Mouse (Mus musculus) naive thymus-derived CD4-positive, alpha-beta T cell, adult 2 months (primary cell): ENCODE results near the gene Comtd1.

Experiments
- DNase-seq: peaks from one replicate; pipeline ENCODE4 v3.0.0-alpha.2; 2011; ENCODE audit warnings: low read depth

Gene Comtd1

DNA sequence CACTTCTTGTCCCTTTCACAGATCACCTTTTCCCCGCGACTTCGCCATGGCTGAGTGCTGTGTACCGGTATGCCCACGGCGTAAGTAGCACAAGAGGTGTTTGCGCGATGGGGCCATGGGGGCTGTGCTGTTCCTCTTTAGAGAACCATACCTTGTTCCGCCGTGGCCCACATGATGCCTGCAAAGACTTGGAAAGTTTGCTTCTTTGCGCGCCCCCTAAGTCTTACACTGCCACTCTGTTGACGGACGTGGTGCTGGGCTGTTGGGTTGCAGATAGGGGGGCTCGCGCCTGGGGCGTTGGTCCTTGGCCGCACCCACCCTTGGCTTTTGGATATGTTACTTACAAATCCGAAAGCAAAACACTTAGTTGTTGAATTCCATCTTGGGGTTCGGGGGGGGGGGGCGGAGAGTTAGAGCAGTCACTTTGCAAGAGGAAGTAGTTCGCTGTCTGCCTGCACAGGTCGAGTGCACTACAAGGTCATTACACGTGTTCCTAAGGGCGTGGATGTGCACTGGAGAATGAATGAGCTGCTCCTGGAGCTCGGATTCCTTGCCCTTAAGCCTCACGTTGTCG, 16.9 kb downstream of the Comtd1 start:
- peak; percentile 65 for DNase-seq

DNA sequence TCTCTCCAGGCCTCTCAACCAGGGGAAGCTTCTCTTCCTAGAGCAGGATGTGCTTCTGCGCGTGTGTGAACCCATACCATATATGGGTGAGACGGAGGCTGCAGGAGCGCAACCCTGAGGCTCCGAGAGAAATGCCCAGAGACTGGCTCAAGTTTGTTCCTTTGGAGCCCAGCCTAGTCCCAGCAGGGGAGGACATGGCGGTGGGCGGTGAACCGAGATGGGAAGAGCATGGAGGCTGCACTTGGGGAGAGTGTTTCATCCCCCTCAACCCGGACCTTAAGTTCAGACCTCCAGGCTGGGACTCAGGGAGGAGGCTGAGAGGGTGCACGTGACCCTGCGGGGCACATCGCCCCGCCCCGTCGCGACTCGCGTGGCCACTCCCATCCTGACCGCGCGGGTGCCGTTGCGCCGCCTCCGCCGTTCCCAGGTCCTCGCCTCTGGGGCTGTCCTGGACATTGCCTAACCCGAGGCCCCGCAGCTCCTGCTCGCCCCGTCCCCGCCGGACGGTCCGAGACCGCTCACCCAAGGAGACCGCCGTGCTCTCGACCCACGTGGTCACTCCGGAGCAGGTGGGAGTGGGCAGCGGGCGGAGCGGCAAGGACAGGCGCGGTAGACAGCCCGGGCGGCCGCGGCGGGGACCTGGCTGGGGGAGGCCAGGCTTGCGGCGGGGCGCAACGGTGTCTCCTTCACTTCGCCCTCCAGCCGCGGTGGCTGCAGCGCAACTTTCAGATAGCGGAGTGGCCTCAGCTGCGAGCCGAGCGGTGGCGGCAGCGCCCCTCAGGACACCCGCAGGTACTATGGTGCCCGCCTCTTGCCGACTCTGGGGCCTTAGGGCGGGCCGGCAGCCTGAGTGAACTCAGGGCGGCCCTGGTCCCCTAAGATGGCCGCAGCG, 17.7 kb downstream of the Comtd1 start:
- DNase-seq, result peak; percentile 97

GRCm38 (mm10) chr14:21825786-21826491, 22.8 kb downstream of the Comtd1 start:
- no peak for DNase-seq

GRCm38 (mm10) chr14:21824938-21825337, 23.8 kb downstream of the Comtd1 start, which contains the start of gene Vdac2:
Gene Vdac2, plus strand, starts transcription at chr14:21825238.
- DNase-seq, result no peak

GRCm38 (mm10) chr14:21823897-21824296, 24.9 kb downstream of the Comtd1 start:
- DNase-seq, result no peak

DNA sequence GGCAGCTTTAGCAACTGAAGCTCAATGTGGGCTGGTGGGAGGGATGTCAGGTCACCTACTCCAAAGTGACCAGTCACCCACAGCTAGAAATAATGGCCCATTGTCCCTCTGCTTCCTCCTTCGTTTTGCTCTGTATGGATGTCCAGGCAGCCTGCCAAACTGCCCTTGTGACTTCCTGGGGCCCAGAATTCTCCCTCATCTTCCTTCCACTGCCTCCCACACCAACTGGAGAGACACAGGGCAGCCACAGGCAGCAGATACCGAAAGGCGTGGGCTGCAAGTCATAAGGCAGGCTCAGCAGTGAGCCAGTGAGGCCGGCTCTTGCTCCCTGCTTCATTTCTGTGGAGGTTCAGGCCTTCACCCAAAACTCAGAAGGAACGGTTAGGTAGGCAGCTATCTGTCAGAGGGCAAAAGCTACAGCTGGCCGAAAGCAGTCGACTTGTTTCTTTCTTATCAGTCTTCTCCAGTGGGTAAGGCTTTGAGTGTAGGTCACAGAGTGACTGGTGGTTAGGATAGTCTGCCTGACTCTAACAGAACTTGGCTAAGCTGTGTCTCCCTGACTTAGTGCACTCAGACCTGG, 25.9 kb downstream of the Comtd1 start:
- no peak for DNase-seq

- no peak for DNase-seq
These were observed 26.5 kb downstream of the Comtd1 start for GRCm38 (mm10) chr14:21822307-21822706.

- no peak for DNase-seq
These were observed 27.8 kb downstream of the Comtd1 start for GRCm38 (mm10) chr14:21820880-21821505.

DNA sequence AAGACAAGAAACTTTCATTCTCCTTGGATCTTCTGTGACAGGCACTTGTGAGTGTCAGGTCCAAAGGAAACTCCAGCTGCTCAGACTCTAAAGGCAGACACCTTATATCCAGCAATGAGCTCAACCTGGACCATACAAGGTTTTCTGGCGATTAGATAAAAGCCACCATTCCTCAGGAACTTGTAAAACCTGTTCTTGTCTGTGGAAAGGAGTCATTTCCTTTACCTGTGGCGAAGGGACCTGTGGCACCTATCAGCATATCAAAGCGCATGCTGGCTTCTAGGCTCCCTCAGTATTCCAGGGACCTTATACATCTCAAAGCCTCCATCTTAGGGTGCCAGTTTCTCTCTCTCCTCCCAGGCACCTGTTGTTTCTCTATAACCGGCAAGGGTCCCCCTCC, 31.3 kb downstream of the Comtd1 start:
- DNase-seq, result no peak

- DNase-seq, result no peak
These were observed 32.5 kb downstream of the Comtd1 start for GRCm38 (mm10) chr14:21816255-21816654.

GRCm38 (mm10) chr14:21814606-21815005, 34.2 kb downstream of the Comtd1 start:
- DNase-seq, result no peak

DNA sequence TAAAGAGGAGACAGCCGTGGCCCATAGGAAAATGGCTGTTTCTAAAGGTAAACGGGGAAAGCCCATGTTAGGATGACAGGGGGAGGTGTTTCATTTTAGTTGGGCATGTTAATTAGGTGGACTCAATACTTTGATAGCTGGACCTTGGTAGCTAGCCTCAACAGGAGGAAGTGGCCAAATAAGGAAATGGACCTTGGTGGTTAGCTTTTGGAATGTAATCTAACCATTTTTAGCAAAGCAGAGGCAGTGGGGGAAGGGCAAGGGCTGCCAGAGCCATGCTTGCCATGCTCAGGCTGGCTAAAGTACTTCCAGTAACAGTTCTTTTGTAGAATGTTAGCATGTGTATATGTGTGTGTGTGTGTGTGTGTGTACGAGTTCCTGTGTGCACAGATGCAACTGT, 34.9 kb downstream of the Comtd1 start:
- no peak for DNase-seq

DNA sequence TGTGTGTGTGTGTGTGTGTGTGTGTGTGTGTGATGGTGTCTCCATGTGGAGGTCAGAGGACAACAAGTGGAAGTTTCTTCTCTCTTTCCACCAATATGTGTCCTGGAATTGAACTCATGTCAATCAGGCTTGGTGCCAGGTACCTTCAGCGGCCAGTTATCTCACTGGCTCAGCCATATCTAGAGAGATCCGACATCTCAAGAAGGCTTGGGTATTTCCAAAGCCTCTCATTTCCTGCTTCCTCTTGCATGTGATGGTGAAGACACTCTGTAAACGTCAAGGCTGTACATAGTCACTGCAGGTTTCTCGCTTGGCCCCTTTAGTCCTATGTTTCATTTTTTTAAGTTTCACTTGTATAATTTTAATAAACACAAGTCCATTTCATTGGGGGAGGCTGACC, 35.6 kb downstream of the Comtd1 start:
- no peak for DNase-seq

DNA sequence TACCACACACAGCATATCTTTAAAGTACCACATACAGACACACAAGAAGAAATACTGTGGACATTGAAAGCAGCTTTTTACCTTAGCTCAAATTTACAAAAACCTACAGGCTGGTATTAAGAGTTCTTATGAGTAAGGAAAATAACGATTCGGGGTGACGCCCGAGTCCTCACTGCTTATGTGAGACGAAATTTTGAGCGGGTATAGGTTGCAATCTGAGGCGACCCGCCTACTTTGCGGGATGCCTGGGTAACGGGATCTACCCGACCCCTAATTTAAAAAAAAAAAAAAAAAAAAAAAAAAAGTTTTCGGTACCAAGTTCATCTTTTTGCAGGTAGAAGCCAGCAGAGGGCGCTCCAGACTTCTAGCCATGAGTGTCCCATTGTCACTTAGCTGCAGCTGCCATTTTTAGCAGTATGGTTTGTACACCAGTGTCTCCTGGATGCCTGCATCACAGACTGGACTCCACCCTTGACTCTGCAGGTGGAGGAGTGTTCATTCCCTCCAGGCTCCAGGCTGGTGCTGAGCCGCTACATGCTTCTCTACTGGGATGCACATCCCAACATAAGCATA, 36.1 kb downstream of the Comtd1 start:
- DNase-seq, result peak; percentile 91

DNA sequence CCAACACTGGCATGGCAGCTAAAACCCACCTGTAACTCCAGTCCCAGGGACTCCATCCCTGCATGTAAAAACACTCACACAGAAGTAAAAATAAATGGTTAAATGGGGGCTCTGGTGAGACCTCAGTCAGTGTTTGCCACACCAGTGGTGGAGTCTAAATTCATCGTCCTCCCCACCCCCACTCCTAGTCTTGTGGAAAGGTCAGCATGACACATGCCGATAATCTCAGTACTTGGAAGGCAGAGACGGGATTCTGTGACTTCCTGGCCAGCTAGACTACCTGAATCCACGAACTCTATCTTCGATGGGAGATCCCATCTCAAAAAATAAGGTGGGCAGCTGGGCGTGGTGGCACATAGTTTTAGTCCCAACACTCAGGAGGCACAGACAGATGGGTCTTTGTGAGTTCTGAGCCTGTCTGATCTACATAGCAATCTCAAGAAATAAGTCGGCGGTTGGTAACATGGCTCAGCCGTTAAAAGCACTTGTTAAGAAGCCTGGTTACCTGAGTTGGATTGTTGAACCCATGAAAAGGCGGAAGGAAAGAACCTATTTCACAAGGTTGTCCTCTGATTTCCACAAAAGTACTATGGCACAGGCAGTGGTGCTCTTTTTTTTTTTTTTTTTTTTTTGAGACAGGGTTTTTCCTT, 36.9 kb downstream of the Comtd1 start:
- DNase-seq, result peak; percentile 4

DNA sequence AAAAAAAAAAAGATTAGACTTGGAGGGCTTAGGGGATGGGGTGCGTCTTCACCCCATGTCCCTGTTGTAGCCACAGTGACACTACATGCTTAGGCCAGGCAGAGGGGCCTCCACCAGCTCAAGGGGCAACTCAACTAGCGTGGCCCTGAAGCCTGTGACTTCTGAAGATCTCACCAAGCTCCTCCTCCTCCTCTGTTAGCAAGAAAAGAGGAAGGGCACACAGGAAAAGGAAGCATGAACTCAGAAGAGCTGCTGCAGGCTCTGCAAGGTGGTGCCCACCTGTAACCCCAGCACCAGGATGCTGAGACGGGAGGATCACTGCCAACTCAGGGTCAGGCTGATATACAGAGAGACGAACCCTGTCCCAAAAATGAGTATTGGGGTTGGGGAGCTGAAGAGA, 37.5 kb downstream of the Comtd1 start:
- DNase-seq, result peak; percentile 6

- DNase-seq, result no peak
These were observed 39.4 kb downstream of the Comtd1 start for GRCm38 (mm10) chr14:21809418-21809817.

DNA sequence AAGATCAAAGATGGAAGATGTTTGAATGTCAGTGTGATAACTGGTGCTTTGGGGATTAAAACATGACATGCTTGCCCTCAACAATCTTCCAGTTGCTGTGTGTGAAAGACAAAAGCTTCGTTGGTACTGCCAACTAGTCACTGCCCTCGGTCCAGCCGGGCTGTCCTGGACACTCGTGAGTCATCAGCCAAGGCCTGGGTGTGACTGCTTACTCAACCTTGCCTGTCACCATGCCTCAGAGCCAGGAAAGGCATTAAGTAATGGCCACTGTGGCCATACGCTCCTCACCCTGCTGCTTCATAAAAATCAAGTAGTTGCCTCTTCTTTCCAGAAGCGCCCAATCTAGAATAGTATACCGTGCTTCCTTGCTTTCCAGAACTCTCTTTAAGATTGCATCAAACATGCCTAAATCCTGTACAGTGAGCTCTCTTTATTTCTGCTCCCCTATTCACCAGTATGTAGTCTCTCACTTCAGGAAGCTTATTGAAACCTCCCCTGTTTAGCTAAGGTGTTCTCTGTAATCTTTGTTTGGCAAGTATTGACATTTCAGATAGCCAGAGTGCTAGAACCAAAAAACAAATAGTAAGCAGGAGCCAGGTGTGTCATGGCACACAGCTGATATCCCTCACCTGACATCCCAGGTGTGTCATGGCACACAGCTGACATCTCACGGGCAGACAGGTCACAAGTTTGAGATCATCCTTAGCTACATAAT, 40.4 kb downstream of the Comtd1 start:
- DNase-seq, result no peak

- DNase-seq, result no peak
These were observed 42.1 kb downstream of the Comtd1 start for GRCm38 (mm10) chr14:21806631-21807160.

GRCm38 (mm10) chr14:21806203-21806602, 42.6 kb downstream of the Comtd1 start:
- no peak for DNase-seq
